Mouse (Mus musculus): Measurements from ENCODE around the gene Mab21l1.

The Mab21l1 gene

GRCm38 (mm10) chr3:55782056-55782687, at the start of gene Mab21l1:
Gene Mab21l1 (plus strand): TSS chr3:55782510.
- DNase-seq (ENCODE audit: low read depth, low spot score), result peak; percentile 73

DNA sequence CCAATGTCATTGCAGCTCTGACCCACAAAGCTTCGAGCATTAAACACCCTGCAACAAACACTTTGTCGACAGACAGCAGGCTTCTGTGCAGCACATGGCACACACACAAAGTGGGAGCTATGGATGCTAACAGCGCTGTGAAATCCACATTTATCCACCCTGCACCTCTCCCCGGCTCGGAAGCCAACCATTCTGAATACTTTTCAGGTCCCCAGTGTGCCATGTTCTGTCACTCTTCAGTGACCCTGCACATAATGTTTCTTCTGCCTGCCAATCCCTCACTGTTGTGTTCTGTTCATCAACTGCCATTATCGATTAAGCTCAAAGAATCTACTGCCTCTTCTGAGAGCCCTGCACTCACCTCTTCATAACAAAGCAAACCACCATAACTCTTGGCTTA, 48.6 kb upstream of the Mab21l1 start:
- no peak for DNase-seq (ENCODE audit: low read depth, low spot score)

GRCm38 (mm10) chr3:55741428-55741827, 40.9 kb upstream of the Mab21l1 start:
- no peak for DNase-seq (ENCODE audit: low read depth, low spot score)

DNA sequence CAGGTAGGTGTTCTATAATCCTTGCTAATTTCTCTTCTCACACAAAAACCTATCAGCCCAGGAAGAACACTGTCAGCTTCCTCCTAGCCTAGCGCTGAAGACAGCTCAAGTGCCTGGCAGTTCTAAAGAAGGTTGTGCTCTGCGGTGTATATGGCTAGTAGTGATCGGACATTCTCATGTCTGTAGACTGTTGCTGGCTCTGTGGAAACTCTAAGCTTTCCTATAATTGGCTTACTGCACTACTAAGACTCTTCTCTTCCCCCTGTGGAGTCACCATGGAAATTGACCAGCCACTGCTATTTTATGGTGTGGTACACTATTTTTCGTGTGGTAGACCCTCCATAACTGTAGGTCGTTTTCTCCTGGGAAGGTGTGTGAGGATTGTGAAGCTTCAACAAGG, 40.1 kb upstream of the Mab21l1 start:
- no peak for DNase-seq (ENCODE audit: low read depth, low spot score)

GRCm38 (mm10) chr3:55742654-55743053, 39.7 kb upstream of the Mab21l1 start:
- no peak for DNase-seq (ENCODE audit: low read depth, low spot score)

- DNase-seq (ENCODE audit: low read depth, low spot score), result no peak
Measured at GRCm38 (mm10) chr3:55743885-55744284, 38.4 kb upstream of the Mab21l1 start.

GRCm38 (mm10) chr3:55750445-55751065, 31.8 kb upstream of the Mab21l1 start:
- DNase-seq (ENCODE audit: low read depth, low spot score), result no peak

- no peak for DNase-seq (ENCODE audit: low read depth, low spot score)
Measured at GRCm38 (mm10) chr3:55751363-55751762, 30.9 kb upstream of the Mab21l1 start.

DNA sequence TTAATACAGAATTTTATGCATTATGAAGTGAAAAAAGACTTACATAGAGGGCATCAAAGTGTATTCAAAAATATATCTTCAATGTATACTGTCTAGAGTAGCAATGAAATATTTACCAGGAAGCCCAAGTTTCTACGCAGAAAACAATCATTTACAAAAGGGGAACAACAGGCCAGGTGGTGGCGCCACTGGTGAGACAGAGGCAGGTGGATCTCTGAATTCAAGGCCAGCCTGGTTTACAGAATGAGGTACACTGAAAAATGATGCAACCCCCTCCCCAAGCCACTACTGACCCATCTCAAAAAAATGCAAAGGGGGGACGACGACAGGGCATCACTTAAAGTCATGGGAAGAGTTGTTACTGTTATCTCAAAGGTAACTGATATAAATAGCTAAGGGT, 29.8 kb upstream of the Mab21l1 start:
- no peak for DNase-seq (ENCODE audit: low read depth, low spot score)

DNA sequence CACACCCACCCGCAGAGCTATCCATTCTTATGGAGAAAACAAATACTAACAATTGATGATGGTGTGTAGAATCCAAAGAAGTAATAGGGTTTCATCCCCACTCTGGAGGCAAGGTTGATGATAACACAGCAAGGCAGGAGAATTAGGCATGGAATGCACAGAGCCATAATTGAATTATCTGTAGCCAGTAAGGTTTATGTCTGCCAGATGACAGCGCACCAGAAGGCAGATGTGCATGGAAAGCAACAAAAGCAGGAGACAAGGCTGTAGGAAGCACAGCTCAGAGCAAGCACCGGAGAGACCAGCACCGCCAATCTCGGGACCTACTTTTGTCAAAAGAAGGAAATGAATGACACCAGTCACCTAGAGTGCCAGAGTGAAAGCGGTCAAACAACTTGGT, 28.4 kb upstream of the Mab21l1 start:
- DNase-seq (ENCODE audit: low read depth, low spot score), result no peak

GRCm38 (mm10) chr3:55754981-55755608, 27.2 kb upstream of the Mab21l1 start:
- DNase-seq (ENCODE audit: low read depth, low spot score), result no peak

DNA sequence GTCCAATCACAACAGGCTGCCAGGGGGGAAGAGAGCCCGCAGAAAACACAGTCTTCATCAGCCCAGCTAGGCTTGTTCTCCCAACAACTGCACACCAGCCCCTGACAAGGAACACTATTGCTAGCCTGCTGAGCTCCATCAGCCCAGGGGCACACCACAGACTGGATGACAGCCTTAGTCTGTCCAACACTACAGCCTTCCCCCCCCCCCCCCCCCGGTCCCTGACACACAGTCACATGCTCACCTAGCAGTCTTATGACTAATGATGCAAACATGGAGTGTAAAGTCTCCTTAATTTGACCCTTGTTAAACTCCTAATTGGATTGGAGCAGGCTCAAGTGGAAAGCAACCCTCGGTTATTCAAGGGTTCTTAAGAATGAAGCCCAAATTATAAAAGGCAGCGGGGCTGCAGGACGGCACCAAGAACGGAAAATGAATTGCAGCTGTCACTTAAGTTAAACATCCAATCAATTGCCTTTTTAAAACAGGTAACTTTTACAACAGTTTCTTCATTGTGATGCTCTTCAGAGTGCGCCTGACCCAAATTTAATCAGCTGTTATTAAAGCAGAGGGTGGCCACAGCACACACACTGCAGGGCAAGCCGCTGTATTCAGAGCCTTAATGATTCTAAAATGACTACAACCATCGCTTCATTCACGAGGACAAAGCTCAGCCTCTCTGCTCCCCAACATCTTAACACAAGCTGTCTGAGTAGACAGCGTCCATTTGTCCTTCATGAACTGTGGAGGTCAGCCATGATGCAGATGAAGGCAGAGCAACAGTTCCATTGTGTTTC, 26.3 kb upstream of the Mab21l1 start:
- DNase-seq (ENCODE audit: low read depth, low spot score), result no peak

DNA sequence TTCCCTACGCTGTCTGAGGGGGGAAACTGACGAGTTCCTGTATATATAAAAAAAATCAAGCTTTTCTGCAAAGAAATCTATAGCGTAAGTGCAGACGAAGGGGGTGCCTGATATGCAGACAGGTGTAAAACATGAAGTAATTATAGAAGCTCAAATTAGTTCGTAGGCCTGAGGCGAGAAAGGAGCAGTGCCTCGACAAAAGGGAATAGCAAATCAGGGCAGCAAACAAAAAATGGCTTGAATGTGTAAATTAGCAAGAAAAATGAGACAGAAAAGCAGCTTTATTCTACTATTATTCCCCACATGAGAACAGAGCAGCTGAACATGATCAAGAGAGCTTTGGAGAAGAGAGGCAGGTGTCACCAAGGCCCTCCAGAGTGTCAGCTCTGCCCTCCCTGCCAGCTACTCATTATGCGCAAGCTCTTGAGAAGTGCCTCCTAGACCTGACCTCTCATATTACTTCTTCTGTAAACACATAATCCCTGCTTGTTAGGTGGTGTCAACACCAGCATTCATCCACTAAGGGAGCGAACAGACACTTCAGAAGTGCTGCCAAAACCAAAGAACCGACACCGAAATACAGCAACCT, 25.6 kb upstream of the Mab21l1 start:
- DNase-seq (ENCODE audit: low read depth, low spot score), result no peak

DNA sequence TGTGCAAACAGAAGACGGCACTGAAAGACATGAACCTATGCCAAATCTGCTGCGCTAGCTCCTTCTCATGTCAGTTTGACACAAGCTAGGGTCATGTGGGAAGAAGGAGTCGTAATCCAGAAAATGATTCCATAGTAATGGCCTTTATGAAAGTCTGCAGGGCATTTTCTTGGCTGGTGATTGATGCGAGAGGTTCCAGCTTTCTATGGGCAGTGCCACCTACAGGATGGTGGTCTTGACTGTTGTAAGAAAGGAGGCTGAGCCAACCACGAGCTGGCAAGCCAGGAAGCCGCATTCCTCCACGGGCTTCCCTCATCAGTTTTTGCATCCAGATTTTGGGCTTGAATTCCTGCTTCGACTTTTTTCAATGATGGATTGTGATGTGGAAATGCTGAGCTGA, 24.0 kb upstream of the Mab21l1 start:
- no peak for DNase-seq (ENCODE audit: low read depth, low spot score)

DNA sequence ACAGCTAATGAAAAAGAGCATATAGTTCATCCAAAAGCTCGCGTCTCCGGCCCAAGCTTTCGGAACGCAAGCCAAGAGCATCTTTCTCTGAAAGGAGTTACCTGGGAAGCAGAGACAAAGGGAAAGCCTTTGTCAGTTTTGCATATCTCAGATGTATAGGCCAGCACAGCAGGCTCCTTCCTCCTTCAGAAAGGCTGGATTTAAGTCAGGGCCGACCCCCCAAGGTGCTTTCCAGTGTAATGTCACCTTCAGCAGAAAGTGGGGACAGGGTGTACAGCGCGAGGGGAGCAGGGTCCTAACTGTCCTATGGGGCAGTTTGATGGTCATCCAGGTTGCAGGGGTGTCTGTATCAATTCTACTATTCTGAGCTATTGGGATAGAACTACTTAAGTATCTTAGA, 18.7 kb upstream of the Mab21l1 start:
- DNase-seq (ENCODE audit: low read depth, low spot score), result no peak

DNA sequence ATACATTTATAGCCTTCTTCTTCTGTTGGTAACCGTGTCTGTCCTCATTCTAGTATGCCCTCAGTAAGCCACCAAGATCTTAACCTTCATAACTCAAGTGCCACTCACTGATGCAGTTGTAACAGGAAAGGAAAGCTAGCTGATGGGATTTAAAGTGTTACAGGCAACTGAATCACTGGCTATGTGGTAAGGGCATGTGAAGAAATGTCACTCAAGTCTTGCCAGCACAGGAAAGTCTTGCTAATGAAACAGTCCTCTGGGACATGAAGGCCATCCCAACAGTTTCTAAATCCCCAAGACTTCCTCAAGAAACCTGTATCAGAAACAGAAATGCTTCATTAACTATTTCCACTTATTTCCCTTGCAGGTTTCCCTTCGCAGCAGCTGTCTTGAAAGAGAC, 13.7 kb upstream of the Mab21l1 start:
- no peak for DNase-seq (ENCODE audit: low read depth, low spot score)

DNA sequence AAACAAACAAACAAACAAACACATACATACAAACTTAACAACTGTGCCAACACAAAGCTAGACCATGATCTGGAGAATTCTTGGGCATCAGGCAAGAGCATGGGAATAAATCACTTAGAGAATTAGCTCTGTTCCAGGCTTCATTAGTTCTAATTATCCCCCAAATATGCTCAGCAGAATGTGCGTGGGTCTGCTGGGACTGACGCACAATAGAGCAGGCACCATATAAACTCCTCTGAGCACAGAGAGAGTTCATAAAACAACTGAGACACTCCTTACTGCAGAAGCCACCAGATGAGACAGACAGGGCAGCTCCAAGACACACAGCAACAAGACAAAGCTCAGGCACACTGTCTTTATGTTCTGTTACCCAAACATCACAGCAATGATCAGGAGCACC, 13.0 kb upstream of the Mab21l1 start:
- DNase-seq (ENCODE audit: low read depth, low spot score), result no peak

DNA sequence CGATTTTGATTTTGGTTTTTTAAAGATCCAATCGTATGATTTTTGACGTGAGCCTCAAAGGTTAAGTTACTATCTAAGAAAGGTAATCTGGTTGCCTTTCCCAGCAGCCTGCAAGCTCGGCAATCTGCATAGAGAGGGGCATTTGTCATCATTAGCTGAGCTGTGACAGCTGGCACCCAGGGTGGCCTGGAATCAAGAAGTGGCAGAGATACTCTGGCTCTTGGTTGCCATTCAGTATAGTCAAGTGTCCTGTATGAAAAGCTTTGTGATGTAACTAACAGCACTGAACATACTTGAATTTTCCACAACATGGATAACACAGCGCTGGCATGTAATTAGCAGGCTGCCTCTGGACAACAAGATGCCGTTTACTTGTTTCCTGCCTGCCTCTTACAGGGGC, 8.1 kb upstream of the Mab21l1 start:
- no peak for DNase-seq (ENCODE audit: low read depth, low spot score)

GRCm38 (mm10) chr3:55775245-55775644, 7.1 kb upstream of the Mab21l1 start:
- DNase-seq (ENCODE audit: low read depth, low spot score), result no peak

DNA sequence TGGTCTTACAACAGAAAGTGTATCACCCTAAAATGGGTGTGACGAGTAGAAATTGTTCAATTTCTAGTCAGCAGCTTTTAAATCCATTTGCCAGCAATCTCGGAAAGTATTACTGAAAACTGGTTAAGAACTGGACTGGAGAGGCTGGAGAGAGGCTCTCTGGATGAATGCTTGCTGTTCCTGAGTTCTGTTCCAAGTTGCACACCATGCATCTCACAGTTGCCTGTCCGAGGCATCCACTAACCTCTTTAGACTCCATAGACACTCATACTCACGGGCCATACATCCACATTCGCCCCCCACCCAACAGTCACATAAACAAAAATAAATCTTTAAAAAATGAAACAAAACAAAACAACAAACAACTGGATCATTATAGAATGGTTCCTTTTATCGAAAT, 6.6 kb upstream of the Mab21l1 start:
- DNase-seq (ENCODE audit: low read depth, low spot score), result no peak

GRCm38 (mm10) chr3:55777501-55777900, 4.8 kb upstream of the Mab21l1 start:
- no peak for DNase-seq (ENCODE audit: low read depth, low spot score)
